Mouse (Mus musculus): ENCODE data around the gene Akr1b3.

- no peak for TF ChIP-seq POLR2A (IDR thresholded peaks at IDR 0.05; ENCODE audit: insufficient read length, low read depth)
- TF ChIP-seq TCF12 (IDR thresholded peaks at IDR 0.05; ENCODE audit: insufficient read depth, poor library complexity, severe bottlenecking): no peak
- TF ChIP-seq USF1 (IDR thresholded peaks at IDR 0.05; ENCODE audit: low read depth): no peak
- no peak for TF ChIP-seq MAX (IDR thresholded peaks at IDR 0.05; ENCODE audit: low read depth)
- no peak for TF ChIP-seq POLR2AphosphoS2 (IDR thresholded peaks at IDR 0.05; ENCODE audit: insufficient read length, low read depth)
- TF ChIP-seq CEBPB (IDR thresholded peaks at IDR 0.05; ENCODE audit: insufficient read depth, poor library complexity, severe bottlenecking): no peak
- no peak for TF ChIP-seq E2F4 (IDR thresholded peaks at IDR 0.05; ENCODE audit: insufficient read depth)
- no peak for TF ChIP-seq REST (IDR thresholded peaks at IDR 0.05; ENCODE audit: insufficient read depth, insufficient read length)
- no peak for TF ChIP-seq TCF3 (IDR thresholded peaks at IDR 0.05; ENCODE audit: insufficient read length, low read depth)
- TF ChIP-seq MYOG (IDR thresholded peaks at IDR 0.05; ENCODE audit: control insufficient read depth in 1 of 3, insufficient read depth in 1 of 3, insufficient read length in 2 of 3, low read depth in 2 of 3): no peak
- no peak for TF ChIP-seq MYOD1 (IDR thresholded peaks at IDR 0.05; ENCODE audit: control insufficient read depth in 1 of 3, insufficient read length in 2 of 3, low read depth in 2 of 3)
- TF ChIP-seq SRF (IDR thresholded peaks at IDR 0.05; ENCODE audit: control insufficient read depth, insufficient read length, low read depth): no peak
These were observed 4.8 kb upstream of the Akr1b3 start for GRCm38 (mm10) chr6:34322121-34322520.

Measured in myocyte (in vitro differentiated cells).